Comparison of ENCODE assay signal across 11 mouse cellular contexts in the genomic region with DNA sequence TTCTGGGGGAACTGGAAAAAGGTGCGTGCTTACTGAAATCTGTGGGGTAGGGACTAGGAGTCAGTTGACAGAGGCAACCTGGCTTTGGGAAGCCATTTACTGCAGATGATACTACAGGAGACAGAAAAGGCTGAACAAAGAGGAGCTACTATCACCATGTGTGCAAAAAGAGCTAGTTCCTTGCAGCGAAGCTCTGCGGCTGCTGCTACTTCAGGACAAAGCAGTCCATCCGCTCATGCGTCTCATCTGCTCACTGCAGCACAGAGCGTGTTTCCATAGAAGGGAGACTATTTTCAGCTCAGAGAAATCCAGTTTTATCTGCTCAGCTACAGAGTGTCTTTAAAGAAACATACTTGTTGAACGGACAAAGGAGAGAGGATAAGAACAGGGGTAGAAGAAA.
A peak's percentile ranks its signal among the peaks of the same experiment; 100 is the strongest.
DNase-seq lines count a peak whose midpoint lies in the region; ATAC-seq lines count a peak whose summit lies in the region.
"Had no signal": no experiment of that assay in that cellular context is flagged by ENCODE, and none has a peak within 500 bp of the region (broad histone marks: within the 10 kb centered on the region; RNA-seq: fewer than 3 reads in every experiment).

No protein-coding gene starts in this region.

- H3K9ac ChIP-seq in heart, embryonic 15.5 days: no peak overlapping the region
- H3K9ac ChIP-seq: hindbrain, embryonic 15.5 days had no signal

- intact Hi-C loops in left cerebral cortex, postnatal 25 days (cut with DNase I): no loop called here

- H3K27ac ChIP-seq in heart, embryonic 15.5 days: no peak overlapping the region
- H3K27ac ChIP-seq: gastrocnemius, adult 2 months; hindbrain, embryonic 15.5 days had no signal

- H3K4me3 ChIP-seq in heart, embryonic 15.5 days: peak overlapping the region; percentile 20; the same call in 1 of the 2 replicates
- H3K4me3 ChIP-seq: gastrocnemius, adult 2 months; hindbrain, embryonic 15.5 days had no signal

- peak overlapping the region; percentile 53 for H3K4me2 ChIP-seq in heart, embryonic 15.5 days
- H3K4me2 ChIP-seq: hindbrain, embryonic 15.5 days had no signal

- no peaks in the 10 kb centered on the region for H3K27me3 ChIP-seq in heart, embryonic 15.5 days
- H3K27me3 ChIP-seq: hindbrain, embryonic 15.5 days had no signal

- no peak for ATAC-seq in heart, embryonic 15.5 days (replicated peaks; ENCODE audit: insufficient number of reproducible peaks, insufficient read depth, low FRiP score, low read depth)
- ATAC-seq: CD4-positive, CD25-positive, alpha-beta regulatory T cell, adult 4 months had no signal

- no peak for DNase-seq in heart, postnatal 4 days
- peak; percentile 20 for DNase-seq in retina, postnatal 1 day
- no peak for DNase-seq in retina, embryonic 14.5 days (ENCODE audit: low spot score)
- peak; percentile 54 to 74 for DNase-seq in left cerebral cortex, postnatal 25 days (ENCODE audit: low spot score in 2 of 2)
- no peak for DNase-seq in cerebellum, postnatal 10 days
- DNase-seq in adrenal gland, adult 8-10 months: no peak
- DNase-seq: gastrocnemius, adult 2 months; lung, adult 18-20 months had no signal

- H3K36me3 ChIP-seq in heart, embryonic 15.5 days: no peaks in the 10 kb centered on the region
- H3K36me3 ChIP-seq: hindbrain, embryonic 15.5 days had no signal

- no peaks in the 10 kb centered on the region for H3K9me3 ChIP-seq in heart, embryonic 15.5 days (replicated peaks)
- H3K9me3 ChIP-seq: hindbrain, embryonic 15.5 days had no signal

- H3K4me1 ChIP-seq in heart, embryonic 15.5 days (replicated peaks): no peaks in the 10 kb centered on the region
- H3K4me1 ChIP-seq: hindbrain, embryonic 15.5 days had no signal

- WGBS in heart, embryonic 15.5 days: 43% methylated on average over 7 of the region's 7 CpGs

Comparison
In these comparisons a context has a peak if more than half of its experiments do, and no peak if none do; other contexts are left out.
1. DNase-seq: peak in retina, postnatal 1 day (single experiment) and left cerebral cortex, postnatal 25 days (2 of 2); none in heart, postnatal 4 days (single experiment), retina, embryonic 14.5 days (single experiment), cerebellum, postnatal 10 days (0 of 2) and adrenal gland, adult 8-10 months (single experiment).